Mouse (Mus musculus) left cerebral cortex, adult 9 months (tissue): Measurements from ENCODE around the gene Cobl.

ENCODE experiments used
- DNase-seq, 2 experiments: peaks; one replicate each; pipeline ENCODE4 v3.0.0; 2022; ENCODE audit warnings: low spot score in 2 of 2

Gene Cobl

DNA sequence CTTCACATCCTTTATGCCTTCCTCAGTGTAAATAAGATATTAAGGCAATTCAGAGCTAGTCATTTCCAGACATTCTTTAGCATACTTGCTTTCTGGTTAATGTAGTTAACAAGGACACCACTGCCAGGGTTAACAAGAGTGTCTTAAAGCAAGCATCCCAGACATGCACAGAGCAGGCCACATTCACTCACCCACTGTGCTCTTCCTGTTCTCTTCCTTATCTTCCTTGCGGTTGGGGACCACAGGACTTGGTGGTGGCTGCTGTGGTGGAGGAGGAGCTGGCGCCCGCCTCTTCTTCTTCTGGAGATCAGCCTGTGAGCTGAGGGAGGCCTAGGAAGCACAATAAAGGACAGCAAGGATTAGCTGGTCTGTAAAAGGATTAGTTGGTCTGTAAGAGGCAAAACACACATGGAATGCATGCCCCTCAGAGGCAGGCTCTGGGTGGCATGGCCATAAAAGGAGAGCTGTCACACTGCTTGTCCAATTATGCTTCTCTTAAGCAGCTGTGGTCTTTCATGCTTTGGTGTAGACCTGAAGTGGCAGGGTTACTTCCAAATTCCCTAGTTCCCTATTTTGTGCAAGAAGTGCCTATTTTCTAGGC lies 155.2 kb downstream of the Cobl start:
- DNase-seq = no peak

- DNase-seq = no peak
Observed at GRCm38 (mm10) chr11:12304879-12305278, 159.9 kb downstream of the Cobl start.

DNA sequence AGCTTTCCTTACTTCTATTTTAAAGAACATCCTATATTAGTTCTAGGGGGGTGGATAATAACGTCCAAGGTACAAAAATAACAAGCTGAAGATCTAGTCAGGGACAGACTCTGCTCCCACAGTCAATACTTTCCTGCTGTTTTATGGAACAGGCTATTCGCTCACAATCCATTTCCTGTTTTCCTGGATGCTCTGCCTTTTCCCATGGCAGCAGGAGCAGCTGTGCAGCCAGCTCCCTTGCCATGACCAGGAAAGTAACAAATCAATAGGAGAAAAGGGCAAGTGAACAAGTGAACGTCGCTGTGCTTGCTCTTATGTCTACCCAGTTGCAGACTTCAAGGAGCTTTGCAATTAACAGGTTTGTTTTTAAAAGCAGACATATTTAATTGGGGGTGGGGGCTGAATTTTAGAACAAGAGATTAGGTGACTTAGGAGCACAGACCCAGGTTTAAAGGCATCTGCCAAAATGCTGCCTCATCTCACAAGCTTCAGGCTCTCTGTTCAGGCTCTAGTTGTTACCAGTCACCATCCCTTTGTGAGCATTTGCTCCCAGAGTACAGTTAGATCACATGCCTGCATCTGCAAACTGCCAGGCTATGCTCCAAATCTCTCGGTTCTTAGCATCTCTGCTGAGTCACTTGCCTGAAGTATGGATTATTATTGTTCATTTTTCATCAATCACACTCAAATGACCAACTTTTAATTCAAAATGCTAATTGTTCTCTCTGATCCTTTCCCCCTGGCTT lies 164.9 kb downstream of the Cobl start:
- peak in 1 of 2 experiments; percentile 14 for DNase-seq

- DNase-seq = no peak
Observed at GRCm38 (mm10) chr11:12291654-12291935, 173.2 kb downstream of the Cobl start.

DNA sequence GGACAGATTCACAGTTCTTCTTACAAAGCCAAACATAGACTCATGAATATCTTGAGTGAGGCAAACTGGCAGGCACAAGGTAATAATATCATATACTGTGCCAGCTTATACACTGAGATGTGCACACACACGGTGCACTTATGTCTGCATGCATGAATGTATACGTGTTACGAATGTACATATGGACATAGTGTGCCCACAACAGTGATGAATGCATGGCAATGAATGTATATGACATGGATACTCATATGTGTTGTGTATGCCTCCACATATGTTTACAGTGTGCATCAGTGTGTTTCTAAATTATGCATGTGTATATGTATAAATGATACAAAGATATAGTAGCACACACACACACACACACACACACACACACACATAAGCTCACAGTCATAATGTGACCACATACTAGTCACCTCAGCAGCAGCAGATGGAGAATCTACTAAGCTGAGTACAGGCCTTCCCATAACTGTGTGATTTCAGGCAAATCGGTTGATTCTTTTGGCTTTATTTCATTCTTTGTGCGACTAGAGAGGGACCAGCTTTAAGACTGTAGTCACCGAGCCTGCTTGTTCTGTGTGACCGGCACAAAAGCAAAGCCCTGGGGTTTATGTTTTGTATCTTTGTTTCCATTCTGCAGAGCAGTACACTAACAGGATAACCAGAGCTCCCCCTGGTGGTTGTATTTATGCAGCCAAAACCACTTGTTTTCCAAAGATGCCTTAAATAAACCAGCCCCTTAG lies 173.7 kb downstream of the Cobl start:
- peak in 1 of 2 experiments; percentile 77 for DNase-seq

GRCm38 (mm10) chr11:12285319-12286021 lies 179.3 kb downstream of the Cobl start:
- DNase-seq = no peak

DNA sequence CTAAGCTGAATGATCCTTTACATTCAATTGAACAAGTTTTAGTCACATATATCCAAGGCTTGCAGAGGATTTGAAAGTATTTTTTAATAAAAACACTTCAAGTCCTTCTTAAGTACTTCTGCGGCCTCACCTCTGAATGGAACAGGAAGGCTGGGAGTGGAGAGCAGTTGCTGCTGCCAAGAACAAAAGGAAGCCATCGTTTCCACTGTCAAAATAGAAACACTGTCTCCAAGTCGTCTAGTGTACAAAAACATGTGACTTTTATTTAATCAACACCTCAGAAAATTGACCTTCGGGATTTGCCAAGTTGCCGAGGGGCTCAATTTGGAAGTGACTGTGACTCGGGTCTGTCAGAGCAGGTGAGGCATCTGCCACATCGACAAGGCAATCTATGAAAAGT lies 184.0 kb downstream of the Cobl start:
- no peak for DNase-seq

DNA sequence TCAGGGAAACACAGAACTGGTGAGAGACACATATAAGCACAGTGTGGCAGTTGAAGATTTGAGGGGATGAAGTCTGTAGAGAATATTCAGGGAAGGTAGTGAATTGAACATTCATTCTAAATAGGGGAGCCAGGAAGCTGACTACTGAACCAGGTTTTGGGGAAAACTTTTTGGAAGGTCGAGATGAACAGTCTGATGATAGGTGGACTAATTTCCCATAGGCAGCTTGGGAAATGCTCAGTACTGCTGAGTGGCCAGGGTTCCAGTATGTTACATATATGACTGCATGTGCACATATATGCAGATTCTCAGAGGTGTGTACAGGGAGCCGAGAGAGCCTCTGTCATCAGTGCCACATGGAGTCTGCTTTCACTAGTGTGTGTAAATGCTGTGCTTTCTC lies 190.5 kb downstream of the Cobl start:
- DNase-seq = no peak

- DNase-seq = no peak
Observed at GRCm38 (mm10) chr11:12273726-12274125, 191.0 kb downstream of the Cobl start.

- DNase-seq = no peak
Observed at GRCm38 (mm10) chr11:12258411-12258810, 206.3 kb downstream of the Cobl start.

- DNase-seq = no peak
Observed at GRCm38 (mm10) chr11:12257324-12258118, 207.2 kb downstream of the Cobl start.

GRCm38 (mm10) chr11:12245327-12245915 lies 219.3 kb downstream of the Cobl start:
- DNase-seq = no peak

DNA sequence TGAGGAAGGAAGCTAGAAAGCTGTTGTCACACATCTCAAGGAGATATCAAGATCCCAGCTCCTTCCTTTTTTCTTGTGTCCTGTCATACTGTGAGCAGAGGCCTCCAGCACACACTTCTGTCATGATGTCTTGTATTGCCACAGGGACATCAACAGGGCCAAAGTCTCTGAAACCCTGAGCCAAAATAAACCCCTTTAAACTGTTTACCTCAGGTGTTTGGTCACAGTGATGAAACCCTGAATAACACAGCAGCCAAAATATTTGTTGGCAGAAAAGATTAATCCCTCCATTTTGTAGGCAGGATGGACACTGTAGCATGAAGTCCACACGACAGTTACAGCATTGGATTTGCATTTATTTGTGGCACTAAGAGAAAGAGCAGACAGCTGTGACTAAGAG lies 228.4 kb downstream of the Cobl start:
- no peak for DNase-seq

DNA sequence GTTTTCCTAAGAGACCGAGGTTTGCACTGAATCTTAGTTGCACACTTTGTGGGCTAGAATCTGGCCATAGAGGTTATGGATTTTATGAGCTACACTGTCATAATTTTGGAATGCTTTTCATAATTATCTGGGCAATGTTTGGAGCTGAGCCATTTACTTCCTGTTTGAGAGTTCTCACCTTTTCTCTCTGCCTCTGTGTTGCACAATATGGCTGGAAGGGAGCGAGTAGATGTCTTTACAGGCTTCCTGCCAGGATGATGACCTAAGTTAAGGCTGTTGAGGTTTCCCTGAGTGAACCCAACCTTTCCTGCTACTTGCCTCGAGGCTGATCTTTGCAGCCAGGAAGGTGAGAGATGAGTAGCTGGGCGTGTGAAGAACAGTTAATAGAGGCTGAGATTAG lies 229.9 kb downstream of the Cobl start:
- DNase-seq = no peak

DNA sequence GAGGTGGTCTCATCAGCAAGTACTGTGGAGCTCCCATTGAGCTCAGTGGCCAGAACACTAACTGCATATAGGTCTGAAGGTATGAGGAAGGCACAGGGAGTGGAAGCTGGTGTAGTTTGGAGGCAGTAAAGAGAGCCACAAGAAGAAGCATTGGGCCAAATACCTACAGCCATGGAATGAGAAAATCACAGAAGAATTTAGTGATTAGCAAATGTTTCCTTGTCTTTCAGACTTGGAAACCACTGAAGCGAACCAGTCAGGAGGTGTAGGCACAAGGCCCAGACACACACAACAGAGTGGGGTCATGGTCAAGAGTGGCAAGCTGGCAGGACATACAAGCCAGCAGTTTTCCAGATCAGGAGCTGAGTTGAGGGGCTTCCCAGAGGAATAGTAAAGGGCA lies 230.6 kb downstream of the Cobl start:
- no peak for DNase-seq

DNA sequence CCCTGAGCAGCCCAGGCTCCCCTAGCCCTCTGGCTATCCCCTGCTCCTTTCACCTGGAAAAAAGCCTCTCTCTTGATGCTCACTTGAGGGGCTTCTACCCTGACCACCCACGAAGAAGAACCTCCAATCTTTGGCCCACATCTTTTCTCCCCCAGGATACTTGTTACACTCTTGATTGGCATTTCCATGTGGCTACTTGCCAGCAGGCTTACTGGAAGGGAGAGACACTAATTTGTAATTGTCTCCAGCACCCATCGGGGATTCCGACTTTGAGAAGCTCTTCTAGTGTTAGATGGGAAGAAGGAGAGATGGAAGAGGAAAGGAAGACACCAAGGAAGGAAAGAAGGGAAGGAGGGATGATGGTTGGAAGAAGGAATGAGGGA lies 232.0 kb downstream of the Cobl start:
- no peak for DNase-seq

GRCm38 (mm10) chr11:12232041-12232742 lies 232.6 kb downstream of the Cobl start:
- peak; percentile 69 to 81 for DNase-seq

- DNase-seq = peak; percentile 42 to 76
Observed at GRCm38 (mm10) chr11:12231481-12232035, 233.2 kb downstream of the Cobl start.

DNA sequence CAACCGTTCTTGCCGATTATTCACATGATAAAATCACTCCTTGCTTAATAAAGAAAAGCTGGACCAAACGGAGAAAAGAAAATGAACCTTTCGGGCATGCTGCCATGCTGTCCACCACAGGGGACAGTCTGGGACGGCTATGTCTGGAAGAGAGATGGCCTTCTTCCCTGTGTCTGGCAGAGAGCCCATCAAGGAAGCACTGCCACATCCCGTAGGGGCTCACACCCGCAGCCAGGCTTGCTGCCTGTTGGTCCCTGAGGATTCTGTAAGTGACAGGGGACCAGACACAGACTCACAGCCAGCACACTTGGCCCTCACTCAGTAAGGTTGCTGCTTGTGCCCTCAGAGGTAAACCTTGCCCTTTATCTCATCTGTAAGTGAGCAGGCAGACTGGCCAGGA lies 235.3 kb downstream of the Cobl start:
- DNase-seq = no peak

DNA sequence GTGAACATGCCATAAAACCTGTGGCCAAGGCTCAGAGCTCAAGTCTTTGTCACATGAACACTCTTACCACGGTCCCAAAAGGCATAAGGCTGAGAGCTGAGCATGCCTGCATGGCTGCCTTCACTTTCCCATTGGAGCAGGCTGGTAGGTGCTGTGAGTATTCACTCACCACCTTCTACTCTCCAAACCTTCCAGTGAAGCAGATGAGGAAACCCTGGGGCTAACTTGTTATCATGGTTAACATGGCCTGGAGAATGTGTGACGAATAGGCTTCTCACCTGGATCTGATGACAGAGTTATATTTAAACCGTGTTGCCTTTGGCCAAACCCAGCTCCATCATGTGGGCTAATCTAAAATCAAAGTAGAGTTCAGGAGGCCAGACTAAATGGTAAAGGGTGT lies 237.4 kb downstream of the Cobl start:
- no peak for DNase-seq
